Mouse (Mus musculus): ENCODE measurements at regions not wholly inside any gene's neighbourhood (a gene's known extent, or its start where the extent isn't known, plus 50 kb on each side); places are given as distances from the start of the nearest gene placed in this dataset.

DNA sequence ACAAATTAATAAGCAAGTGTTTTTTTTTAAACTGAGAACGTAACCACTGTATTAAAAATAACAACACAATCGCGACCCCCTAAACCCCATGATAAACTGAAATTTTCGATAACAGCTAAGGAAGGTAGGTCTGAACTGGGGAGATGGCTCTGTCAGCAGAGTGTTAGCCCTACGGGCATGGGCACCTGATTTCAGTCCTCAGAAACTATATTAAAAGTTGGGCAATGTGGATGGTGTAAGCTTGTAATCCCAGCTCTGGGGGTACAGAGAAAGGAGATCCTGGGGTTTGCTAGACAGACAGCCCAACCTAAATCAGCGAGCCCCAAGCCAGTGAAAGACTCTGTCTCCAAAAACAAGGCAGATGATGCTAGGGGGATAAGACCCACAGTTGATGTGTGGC is 242.1 kb downstream of the Efnb2 start:
- no peak for TF ChIP-seq CTCF (IDR thresholded peaks at IDR 0.05; ENCODE audit: borderline replicate concordance, insufficient read depth, low read length)
- TF ChIP-seq POLR2A (IDR thresholded peaks at IDR 0.05; ENCODE audit: low read depth, low read length) = no peak

All from embryonic fibroblast, embryonic 13.5 days (primary cell).